Mouse (Mus musculus): ENCODE data around the gene Plp1.

Plp1 gene

GRCm38 (mm10) chrX:136822371-136822770 is at the start of gene Plp1:
Gene Plp1, plus strand, starts transcription at chrX:136822671.
- no peak for DNase-seq (ENCODE audit: low spot score)

- no peak for DNase-seq (ENCODE audit: low spot score)
These were observed 49.4 kb upstream of the Plp1 start for GRCm38 (mm10) chrX:136773035-136773434.

GRCm38 (mm10) chrX:136778046-136778445 is 44.4 kb upstream of the Plp1 start:
- DNase-seq (ENCODE audit: low spot score), result no peak

- no peak for DNase-seq (ENCODE audit: low spot score)
These were observed 43.2 kb upstream of the Plp1 start for GRCm38 (mm10) chrX:136779262-136779661.

- DNase-seq (ENCODE audit: low spot score), result no peak
These were observed 42.4 kb upstream of the Plp1 start, which contains the start of gene Glra4 for GRCm38 (mm10) chrX:136780041-136780440. Gene Glra4, minus strand, starts transcription at chrX:136780141.

GRCm38 (mm10) chrX:136789446-136789845 is 33.0 kb upstream of the Plp1 start:
- no peak for DNase-seq (ENCODE audit: low spot score)

- DNase-seq (ENCODE audit: low spot score), result no peak
These were observed 25.2 kb upstream of the Plp1 start for GRCm38 (mm10) chrX:136797223-136797622.

GRCm38 (mm10) chrX:136819752-136820151 is 2.7 kb upstream of the Plp1 start:
- DNase-seq (ENCODE audit: low spot score), result no peak

GRCm38 (mm10) chrX:136820250-136820649 is 2.2 kb upstream of the Plp1 start:
- peak; percentile 83 for DNase-seq (ENCODE audit: low spot score)

GRCm38 (mm10) chrX:136825016-136825415 is 2.5 kb downstream of the Plp1 start:
- DNase-seq (ENCODE audit: low spot score), result no peak

GRCm38 (mm10) chrX:136828610-136829009 is 6.1 kb downstream of the Plp1 start:
- no peak for DNase-seq (ENCODE audit: low spot score)

- no peak for DNase-seq (ENCODE audit: low spot score)
These were observed 27.8 kb downstream of the Plp1 start for GRCm38 (mm10) chrX:136850300-136850699.

- peak; percentile 66 for DNase-seq (ENCODE audit: low spot score)
These were observed 45.9 kb downstream of the Plp1 start, which contains the start of gene Rab9b for GRCm38 (mm10) chrX:136868061-136869040. Gene Rab9b, minus strand, starts transcription at chrX:136868755.
